Mouse (Mus musculus) mesoderm, embryonic 11.5 days (tissue): ENCODE results near the gene Sox5.

Experiments
- DNase-seq: peaks from one replicate; pipeline ENCODE4 v3.0.0-alpha.2; 2012; ENCODE audit warnings: low read depth, low spot score

Sox5 gene

GRCm38 (mm10) chr6:143960081-143960480 is 821.7 kb downstream of the Sox5 start:
- no peak for DNase-seq

GRCm38 (mm10) chr6:143958372-143958771 is 823.4 kb downstream of the Sox5 start:
- DNase-seq: no peak

- DNase-seq: no peak
These were observed 824.7 kb downstream of the Sox5 start for GRCm38 (mm10) chr6:143957063-143957462.

- DNase-seq: peak; percentile 5
These were observed 833.0 kb downstream of the Sox5 start for GRCm38 (mm10) chr6:143948553-143949308.

GRCm38 (mm10) chr6:143948071-143948470 is 833.7 kb downstream of the Sox5 start:
- no peak for DNase-seq

GRCm38 (mm10) chr6:143943126-143943525 is 838.7 kb downstream of the Sox5 start:
- DNase-seq: no peak

- peak; percentile 59 for DNase-seq
These were observed 840.4 kb downstream of the Sox5 start for GRCm38 (mm10) chr6:143941291-143941785.

- DNase-seq: peak; percentile 63
These were observed 858.6 kb downstream of the Sox5 start for GRCm38 (mm10) chr6:143923146-143923545.

- DNase-seq: peak; percentile 69
These were observed 863.3 kb downstream of the Sox5 start for GRCm38 (mm10) chr6:143918405-143918947.

GRCm38 (mm10) chr6:143916152-143916735 is 865.5 kb downstream of the Sox5 start:
- no peak for DNase-seq

- no peak for DNase-seq
These were observed 866.1 kb downstream of the Sox5 start for GRCm38 (mm10) chr6:143915686-143916085.

- no peak for DNase-seq
These were observed 869.5 kb downstream of the Sox5 start for GRCm38 (mm10) chr6:143912316-143912715.

- no peak for DNase-seq
These were observed 877.1 kb downstream of the Sox5 start for GRCm38 (mm10) chr6:143904693-143905031.

- peak; percentile 36 for DNase-seq
These were observed 877.6 kb downstream of the Sox5 start for GRCm38 (mm10) chr6:143903981-143904692.

GRCm38 (mm10) chr6:143900871-143901270 is 880.9 kb downstream of the Sox5 start:
- DNase-seq: no peak

GRCm38 (mm10) chr6:143895092-143895491 is 886.7 kb downstream of the Sox5 start:
- DNase-seq: no peak

GRCm38 (mm10) chr6:143892869-143893268 is 888.9 kb downstream of the Sox5 start:
- DNase-seq: no peak

GRCm38 (mm10) chr6:143888556-143888955 is 893.2 kb downstream of the Sox5 start:
- peak; percentile 31 for DNase-seq

- DNase-seq: no peak
These were observed 903.3 kb downstream of the Sox5 start for GRCm38 (mm10) chr6:143878525-143878924.

- DNase-seq: no peak
These were observed 913.0 kb downstream of the Sox5 start for GRCm38 (mm10) chr6:143868790-143869189.

- no peak for DNase-seq
These were observed 913.6 kb downstream of the Sox5 start for GRCm38 (mm10) chr6:143868155-143868685.

- DNase-seq: no peak
These were observed 914.7 kb downstream of the Sox5 start for GRCm38 (mm10) chr6:143867029-143867428.
